Mouse (Mus musculus) ES-Bruce4 (cell line): Measurements from ENCODE around the gene Mecom.

Experiments used
- CTCF ChIP-seq: IDR thresholded peaks from one replicate; pipeline ENCODE4 v1.8.1; 2011; ENCODE audit warnings: low read depth, low read length
- EP300 ChIP-seq: IDR thresholded peaks from 2 replicates; pipeline ENCODE4 v1.6.1; 2011; ENCODE audit warnings: low read depth, low read length; ENCODE audit not compliant: insufficient read depth
- POLR2A ChIP-seq: IDR thresholded peaks from one replicate; pipeline ENCODE4 v1.8.1; 2011; ENCODE audit warnings: low read length; ENCODE audit not compliant: insufficient read depth

DNA sequence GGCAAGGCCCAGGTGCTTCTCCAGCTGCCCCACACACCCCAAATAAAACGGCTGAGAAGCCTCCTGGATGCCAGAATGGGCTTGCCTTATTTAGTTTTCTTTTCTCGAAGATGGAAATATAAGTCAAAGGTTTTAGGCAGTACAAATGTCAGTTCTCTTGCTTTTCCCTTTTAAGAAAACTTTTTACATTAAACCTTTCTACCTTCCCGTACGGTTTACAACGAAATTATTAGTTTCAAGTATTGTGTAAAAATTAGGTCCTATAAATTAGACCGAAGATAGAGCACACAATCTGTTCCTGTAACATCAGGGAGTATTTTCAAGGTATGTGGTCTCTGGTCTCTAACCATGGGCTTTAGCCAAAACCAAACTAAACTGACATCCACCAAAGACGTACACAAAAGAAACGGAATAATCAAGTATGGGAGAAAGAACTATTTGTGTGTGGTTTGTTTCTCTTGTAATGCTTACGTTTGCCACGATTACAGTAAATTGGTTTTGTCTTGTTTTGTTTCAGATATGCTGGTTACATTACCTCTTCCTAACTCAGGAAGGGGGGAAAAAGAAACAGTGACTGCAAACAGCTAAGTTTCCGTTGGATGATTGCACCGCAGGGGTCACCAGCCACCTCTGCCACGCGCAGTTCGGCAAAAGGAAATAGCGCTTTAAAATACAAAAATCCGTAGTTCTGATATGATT is 41.3 kb downstream of the Mecom start:
- TF ChIP-seq CTCF (no peak), POLR2A (no peak), EP300 (no peak)
